Mouse (Mus musculus): ENCODE data around the gene Capsl. TPM values are rescaled to one million over a fixed set of nuclear protein-coding genes. Genes with fewer than 3 reads are reported as not detected.
A peak's percentile ranks its signal among the peaks of the same experiment; 100 is the strongest.

Capsl gene
- polyA plus RNA-seq (2015; fragmentation: Nextera tagmentation; extraction: Ambion mirVana) = 2.2 and 2.8 TPM in 2 replicates

- no peaks in the 10 kb centered on the region for H3K4me1 ChIP-seq (replicated peaks; ENCODE audit: control insufficient read depth, insufficient read depth, low read length)
- H3K9ac ChIP-seq (replicated peaks; ENCODE audit: low read depth, low read length) = no peak within 1 kb of the TSS
- no peaks in the 10 kb centered on the region for H3K36me3 ChIP-seq (ENCODE audit: control insufficient read depth, insufficient read depth)
- H3K27ac ChIP-seq (ENCODE audit: low read length) = no peak within 1 kb of the TSS
- no peaks in the 10 kb centered on the region for H3K27me3 ChIP-seq (replicated peaks; ENCODE audit: control insufficient read depth, insufficient read depth, low read length)
- H3K4me3 ChIP-seq (replicated peaks; ENCODE audit: low read length) = no peak within 1 kb of the TSS
- WGBS = 47% methylated on average over 12 of the region's 12 CpGs
- H3K9me3 ChIP-seq (ENCODE audit: control insufficient read depth, low read length) = no peaks in the 10 kb centered on the region
- peak; percentile 89 for ATAC-seq
- H3K4me2 ChIP-seq (ENCODE audit: low read length) = peak within 1 kb of the TSS; percentile 19; the same call in 1 of the 2 replicates
These were observed at the start of gene Capsl for GRCm38 (mm10) chr15:9435534-9436180. TSS of gene Capsl (plus strand) at chr15:9436028.

- no peaks in the 10 kb centered on the region for H3K4me1 ChIP-seq (replicated peaks; ENCODE audit: control insufficient read depth, insufficient read depth, low read length)
- no peak for ATAC-seq
- no peak overlapping the region for H3K4me2 ChIP-seq (ENCODE audit: low read length)
- no peaks in the 10 kb centered on the region for H3K27me3 ChIP-seq (replicated peaks; ENCODE audit: control insufficient read depth, insufficient read depth, low read length)
- no peak overlapping the region for H3K4me3 ChIP-seq (replicated peaks; ENCODE audit: low read length)
- H3K9me3 ChIP-seq (ENCODE audit: control insufficient read depth, low read length) = no peaks in the 10 kb centered on the region
- WGBS = 90% methylated on average over 3 of the region's 3 CpGs
- no peak overlapping the region for H3K9ac ChIP-seq (replicated peaks; ENCODE audit: low read depth, low read length)
- no peaks in the 10 kb centered on the region for H3K36me3 ChIP-seq (ENCODE audit: control insufficient read depth, insufficient read depth)
- H3K27ac ChIP-seq (ENCODE audit: low read length) = no peak overlapping the region
These were observed 26.4 kb upstream of the Capsl start for GRCm38 (mm10) chr15:9409475-9409874.

GRCm38 (mm10) chr15:9421163-9421562, 14.7 kb upstream of the Capsl start:
- no peaks in the 10 kb centered on the region for H3K9me3 ChIP-seq (ENCODE audit: control insufficient read depth, low read length)
- H3K4me1 ChIP-seq (replicated peaks; ENCODE audit: control insufficient read depth, insufficient read depth, low read length) = no peaks in the 10 kb centered on the region
- no peaks in the 10 kb centered on the region for H3K36me3 ChIP-seq (ENCODE audit: control insufficient read depth, insufficient read depth)
- no peak overlapping the region for H3K27ac ChIP-seq (ENCODE audit: low read length)
- H3K27me3 ChIP-seq (replicated peaks; ENCODE audit: control insufficient read depth, insufficient read depth, low read length) = no peaks in the 10 kb centered on the region
- H3K4me3 ChIP-seq (replicated peaks; ENCODE audit: low read length) = no peak overlapping the region
- ATAC-seq = no peak
- H3K4me2 ChIP-seq (ENCODE audit: low read length) = no peak overlapping the region
- H3K9ac ChIP-seq (replicated peaks; ENCODE audit: low read depth, low read length) = no peak overlapping the region

GRCm38 (mm10) chr15:9427849-9428248, 8.0 kb upstream of the Capsl start:
- Histone ChIP-seq H3K4me1 (replicated peaks; ENCODE audit: control insufficient read depth, insufficient read depth, low read length) (no peaks in the 10 kb centered on the region), H3K4me3 (replicated peaks; ENCODE audit: low read length) (no peak overlapping the region), H3K27ac (ENCODE audit: low read length) (no peak overlapping the region), H3K36me3 (ENCODE audit: control insufficient read depth, insufficient read depth) (no peaks in the 10 kb centered on the region), H3K4me2 (ENCODE audit: low read length) (no peak overlapping the region), H3K27me3 (replicated peaks; ENCODE audit: control insufficient read depth, insufficient read depth, low read length) (no peaks in the 10 kb centered on the region), H3K9me3 (ENCODE audit: control insufficient read depth, low read length) (no peaks in the 10 kb centered on the region), H3K9ac (replicated peaks; ENCODE audit: low read depth, low read length) (no peak overlapping the region)
- no peak for ATAC-seq

- H3K27ac ChIP-seq (ENCODE audit: low read length) = no peak overlapping the region
- no peaks in the 10 kb centered on the region for H3K36me3 ChIP-seq (ENCODE audit: control insufficient read depth, insufficient read depth)
- H3K4me2 ChIP-seq (ENCODE audit: low read length) = no peak overlapping the region
- WGBS = 91% methylated on average over 3 of the region's 3 CpGs
- no peaks in the 10 kb centered on the region for H3K4me1 ChIP-seq (replicated peaks; ENCODE audit: control insufficient read depth, insufficient read depth, low read length)
- no peaks in the 10 kb centered on the region for H3K9me3 ChIP-seq (ENCODE audit: control insufficient read depth, low read length)
- no peak overlapping the region for H3K9ac ChIP-seq (replicated peaks; ENCODE audit: low read depth, low read length)
- H3K27me3 ChIP-seq (replicated peaks; ENCODE audit: control insufficient read depth, insufficient read depth, low read length) = no peaks in the 10 kb centered on the region
- no peak overlapping the region for H3K4me3 ChIP-seq (replicated peaks; ENCODE audit: low read length)
- ATAC-seq = no peak
These were observed 6.0 kb upstream of the Capsl start for GRCm38 (mm10) chr15:9429843-9430242.

GRCm38 (mm10) chr15:9451999-9452398, 16.2 kb downstream of the Capsl start:
- Histone ChIP-seq H3K27ac (ENCODE audit: low read length) (no peak overlapping the region), H3K4me2 (ENCODE audit: low read length) (no peak overlapping the region), H3K9ac (replicated peaks; ENCODE audit: low read depth, low read length) (no peak overlapping the region), H3K36me3 (ENCODE audit: control insufficient read depth, insufficient read depth) (no peaks in the 10 kb centered on the region), H3K4me3 (replicated peaks; ENCODE audit: low read length) (no peak overlapping the region), H3K27me3 (replicated peaks; ENCODE audit: control insufficient read depth, insufficient read depth, low read length) (no peaks in the 10 kb centered on the region), H3K4me1 (replicated peaks; ENCODE audit: control insufficient read depth, insufficient read depth, low read length) (no peaks in the 10 kb centered on the region), H3K9me3 (ENCODE audit: control insufficient read depth, low read length) (no peaks in the 10 kb centered on the region)
- WGBS = 86% methylated on average over 1 of the region's 1 CpGs
- no peak for ATAC-seq

- Histone ChIP-seq H3K9me3 (ENCODE audit: control insufficient read depth, low read length) (no peaks in the 10 kb centered on the region), H3K4me2 (ENCODE audit: low read length) (no peak overlapping the region), H3K9ac (replicated peaks; ENCODE audit: low read depth, low read length) (no peak overlapping the region), H3K27ac (ENCODE audit: low read length) (no peak overlapping the region), H3K4me1 (replicated peaks; ENCODE audit: control insufficient read depth, insufficient read depth, low read length) (no peaks in the 10 kb centered on the region), H3K4me3 (replicated peaks; ENCODE audit: low read length) (no peak overlapping the region), H3K27me3 (replicated peaks; ENCODE audit: control insufficient read depth, insufficient read depth, low read length) (no peaks in the 10 kb centered on the region), H3K36me3 (ENCODE audit: control insufficient read depth, insufficient read depth) (no peaks in the 10 kb centered on the region)
- ATAC-seq = no peak
- WGBS = 69% methylated on average over 1 of the region's 1 CpGs
These were observed 17.0 kb downstream of the Capsl start for GRCm38 (mm10) chr15:9452842-9453241.

GRCm38 (mm10) chr15:9454198-9454597, 18.4 kb downstream of the Capsl start:
- no peaks in the 10 kb centered on the region for H3K36me3 ChIP-seq (ENCODE audit: control insufficient read depth, insufficient read depth)
- H3K27me3 ChIP-seq (replicated peaks; ENCODE audit: control insufficient read depth, insufficient read depth, low read length) = no peaks in the 10 kb centered on the region
- no peak overlapping the region for H3K27ac ChIP-seq (ENCODE audit: low read length)
- no peak overlapping the region for H3K4me3 ChIP-seq (replicated peaks; ENCODE audit: low read length)
- H3K9ac ChIP-seq (replicated peaks; ENCODE audit: low read depth, low read length) = no peak overlapping the region
- no peaks in the 10 kb centered on the region for H3K4me1 ChIP-seq (replicated peaks; ENCODE audit: control insufficient read depth, insufficient read depth, low read length)
- peak; percentile 56; the same call in 1 of the 2 replicates for ATAC-seq
- no peaks in the 10 kb centered on the region for H3K9me3 ChIP-seq (ENCODE audit: control insufficient read depth, low read length)
- no peak overlapping the region for H3K4me2 ChIP-seq (ENCODE audit: low read length)
- WGBS = 66% methylated on average over 4 of the region's 4 CpGs

GRCm38 (mm10) chr15:9455241-9455640, 19.4 kb downstream of the Capsl start:
- ATAC-seq = peak; percentile 94
- H3K27me3 ChIP-seq (replicated peaks; ENCODE audit: control insufficient read depth, insufficient read depth, low read length) = no peaks in the 10 kb centered on the region
- H3K9me3 ChIP-seq (ENCODE audit: control insufficient read depth, low read length) = no peaks in the 10 kb centered on the region
- no peaks in the 10 kb centered on the region for H3K4me1 ChIP-seq (replicated peaks; ENCODE audit: control insufficient read depth, insufficient read depth, low read length)
- WGBS = 67% methylated on average over 4 of the region's 4 CpGs
- H3K4me3 ChIP-seq (replicated peaks; ENCODE audit: low read length) = no peak overlapping the region
- no peak overlapping the region for H3K27ac ChIP-seq (ENCODE audit: low read length)
- H3K4me2 ChIP-seq (ENCODE audit: low read length) = no peak overlapping the region
- H3K36me3 ChIP-seq (ENCODE audit: control insufficient read depth, insufficient read depth) = no peaks in the 10 kb centered on the region
- no peak overlapping the region for H3K9ac ChIP-seq (replicated peaks; ENCODE audit: low read depth, low read length)

GRCm38 (mm10) chr15:9463521-9464027, 27.7 kb downstream of the Capsl start:
- Histone ChIP-seq H3K9ac (replicated peaks; ENCODE audit: low read depth, low read length) (no peak overlapping the region), H3K9me3 (ENCODE audit: control insufficient read depth, low read length) (no peaks in the 10 kb centered on the region), H3K36me3 (ENCODE audit: control insufficient read depth, insufficient read depth) (no peaks in the 10 kb centered on the region), H3K27me3 (replicated peaks; ENCODE audit: control insufficient read depth, insufficient read depth, low read length) (no peaks in the 10 kb centered on the region), H3K4me1 (replicated peaks; ENCODE audit: control insufficient read depth, insufficient read depth, low read length) (no peaks in the 10 kb centered on the region), H3K4me2 (ENCODE audit: low read length) (no peak overlapping the region), H3K4me3 (replicated peaks; ENCODE audit: low read length) (no peak overlapping the region), H3K27ac (ENCODE audit: low read length) (no peak overlapping the region)
- 72% methylated on average over 7 of the region's 7 CpGs for WGBS
- no peak for ATAC-seq
